Mouse (Mus musculus): ENCODE measurements around the gene Hoxa4.

The Hoxa4 gene

GRCm38 (mm10) chr6:52180726-52181125 is 10.8 kb downstream of the Hoxa4 start:
- in situ Hi-C loops (cut with MboI) = no loop called here

GRCm38 (mm10) chr6:52180213-52180710 is 11.3 kb downstream of the Hoxa4 start:
- in situ Hi-C loops (cut with MboI) = no loop called here

GRCm38 (mm10) chr6:52179690-52180089 is 11.9 kb downstream of the Hoxa4 start:
- in situ Hi-C loops (cut with MboI) = no loop called here

GRCm38 (mm10) chr6:52178918-52179665 is 12.5 kb downstream of the Hoxa4 start:
- in situ Hi-C loops (cut with MboI) = no loop called here

- in situ Hi-C loops (cut with MboI) = no loop called here
Observed at GRCm38 (mm10) chr6:52177806-52178205, 13.7 kb downstream of the Hoxa4 start.

- in situ Hi-C loops (cut with MboI) = no loop called here
Observed at GRCm38 (mm10) chr6:52177061-52177735, 14.4 kb downstream of the Hoxa4 start, which contains the start of gene 5730596B20Rik. Gene 5730596B20Rik (plus strand): TSS chr6:52177498.

GRCm38 (mm10) chr6:52176391-52176790 is 15.2 kb downstream of the Hoxa4 start:
- in situ Hi-C loops (cut with MboI) = no loop called here

- in situ Hi-C loops (cut with MboI) = no loop called here
Observed at GRCm38 (mm10) chr6:52175864-52176263, 15.7 kb downstream of the Hoxa4 start.

- in situ Hi-C loops (cut with MboI) = no loop called here
Observed at GRCm38 (mm10) chr6:52174968-52175751, 16.4 kb downstream of the Hoxa4 start.

- in situ Hi-C loops (cut with MboI) = no loop called here
Observed at GRCm38 (mm10) chr6:52173648-52174047, 17.9 kb downstream of the Hoxa4 start.

- in situ Hi-C loops (cut with MboI) = no loop called here
Observed at GRCm38 (mm10) chr6:52172501-52172900, 19.1 kb downstream of the Hoxa4 start.

- in situ Hi-C loops (cut with MboI) = no loop called here
Observed at GRCm38 (mm10) chr6:52171938-52172337, 19.6 kb downstream of the Hoxa4 start.

- in situ Hi-C loops (cut with MboI) = no loop called here
Observed at GRCm38 (mm10) chr6:52171331-52171730, 20.2 kb downstream of the Hoxa4 start.

- in situ Hi-C loops (cut with MboI) = no loop called here
Observed at GRCm38 (mm10) chr6:52170898-52171223, 20.7 kb downstream of the Hoxa4 start.

- in situ Hi-C loops (cut with MboI) = no loop called here
Observed at GRCm38 (mm10) chr6:52170166-52170897, 21.2 kb downstream of the Hoxa4 start.

- in situ Hi-C loops (cut with MboI) = no loop called here
Observed at GRCm38 (mm10) chr6:52169499-52170165, 21.9 kb downstream of the Hoxa4 start.

- in situ Hi-C loops (cut with MboI) = no loop called here
Observed at GRCm38 (mm10) chr6:52168191-52169055, 23.1 kb downstream of the Hoxa4 start.

GRCm38 (mm10) chr6:52167736-52168161 is 23.8 kb downstream of the Hoxa4 start:
- in situ Hi-C loops (cut with MboI) = no loop called here

- in situ Hi-C loops (cut with MboI) = no loop called here
Observed at GRCm38 (mm10) chr6:52167176-52167575, 24.4 kb downstream of the Hoxa4 start.

GRCm38 (mm10) chr6:52166431-52167077 is 25.0 kb downstream of the Hoxa4 start:
- in situ Hi-C loops (cut with MboI) = no loop called here
